Mouse (Mus musculus) hindbrain, embryonic 13.5 days (tissue): ENCODE measurements at regions not wholly inside any gene's neighbourhood (a gene's known extent, or its start where the extent isn't known, plus 50 kb on each side); places are given as distances from the start of the nearest gene placed in this dataset.

Experiments
- ATAC-seq: fragments of 200-750 bp; cut with Nextera tagmentation; 2 replicates; pipeline ENCODE4 v1.8.0; 2017; ENCODE audit warnings: moderate TSS enrichment; ENCODE audit not compliant: low FRiP score
- H3K27ac ChIP-seq: fragments of 300-500 bp; sonication (generic); 2 replicates; pipeline ENCODE4 v1.5.1; 2015; ENCODE audit warnings: inconsistent platforms, mild to moderate bottlenecking, moderate library complexity
- H3K27me3 ChIP-seq: fragments of 300-500 bp; sonication (generic); 2 replicates; pipeline ENCODE4 v1.6.1; 2015; ENCODE audit warnings: mild to moderate bottlenecking, inconsistent platforms
- H3K36me3 ChIP-seq: fragments of 300-500 bp; sonication (generic); 2 replicates; pipeline ENCODE4 v1.6.1; 2015; ENCODE audit warnings: mild to moderate bottlenecking, inconsistent platforms
- H3K4me1 ChIP-seq: fragments of 300-500 bp; sonication (generic); replicated peaks from 2 replicates; pipeline ENCODE4 v1.6.1; 2015; ENCODE audit warnings: inconsistent platforms
- H3K4me2 ChIP-seq: fragments of 300-500 bp; sonication (generic); 2 replicates; pipeline ENCODE4 v1.6.1; 2015; ENCODE audit warnings: inconsistent platforms, mild to moderate bottlenecking, moderate library complexity
- H3K4me3 ChIP-seq: fragments of 300-500 bp; sonication (generic); 2 replicates; pipeline ENCODE4 v1.5.1; 2015; ENCODE audit warnings: mild to moderate bottlenecking, inconsistent platforms
- H3K9ac ChIP-seq: fragments of 300-500 bp; sonication (generic); 2 replicates; pipeline ENCODE4 v1.6.1; 2015; ENCODE audit warnings: mild to moderate bottlenecking, inconsistent platforms
- H3K9me3 ChIP-seq: fragments of 300-500 bp; sonication (generic); 2 replicates; pipeline ENCODE4 v1.6.1; 2016; ENCODE audit warnings: inconsistent platforms
- WGBS: fragments of 180-500 bp; shearing (Covaris S2); methylation state at CpG from one replicate; pipeline ENCODE4 v1.1.7; 2015; 5-methylcytosine and 5-hydroxymethylcytosine counted together

DNA sequence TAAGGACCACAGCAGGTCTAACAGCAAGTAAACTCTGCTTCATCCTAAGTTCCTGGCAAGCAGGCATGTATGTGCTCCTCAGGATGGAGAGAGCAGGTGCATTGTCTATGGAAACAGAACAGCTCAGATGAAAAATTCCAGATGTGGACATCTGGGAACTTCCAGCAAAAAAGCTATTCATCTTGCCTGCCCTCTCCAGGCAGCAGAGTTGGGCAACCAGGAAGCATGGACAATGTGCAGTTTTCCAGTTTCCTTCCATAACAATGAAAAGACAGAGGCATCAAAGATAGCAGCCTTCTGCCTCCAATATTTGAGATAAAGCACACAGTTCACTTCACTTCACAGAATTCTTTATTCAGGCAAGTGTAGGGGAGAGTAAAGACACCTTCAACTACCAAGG is 236.7 kb downstream of the Fam49a start:
- H3K27me3 ChIP-seq, result no peaks in the 10 kb centered on the region
- no peaks in the 10 kb centered on the region for H3K4me1 ChIP-seq

DNA sequence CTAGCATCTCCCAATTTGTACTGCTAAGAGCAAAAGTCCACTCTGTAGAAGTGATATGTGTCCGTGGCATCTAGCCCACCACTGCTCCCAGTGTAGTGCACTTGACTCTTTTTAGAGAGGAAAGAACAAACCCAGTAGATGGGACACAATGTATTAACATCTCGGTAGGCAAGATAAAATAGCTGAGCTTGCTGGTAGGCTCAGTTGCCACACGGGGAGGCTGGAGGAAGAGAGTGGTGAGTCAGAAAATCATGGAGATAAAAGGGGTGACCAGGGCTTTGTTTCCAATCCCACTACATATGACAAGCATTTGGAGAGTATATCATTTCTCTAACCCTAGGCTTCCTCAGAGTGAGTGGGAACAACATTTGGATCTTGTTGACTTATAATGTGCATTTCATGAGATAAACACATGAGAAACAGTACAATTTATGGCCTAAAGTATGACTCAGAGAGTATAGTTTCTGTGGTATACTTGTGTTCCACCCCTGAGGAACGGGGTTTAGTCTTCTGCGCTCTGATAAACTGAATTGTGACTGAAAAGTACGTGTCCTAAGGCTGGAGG is 235.4 kb downstream of the Fam49a start:
- H3K27me3 ChIP-seq, result no peaks in the 10 kb centered on the region

More for the DNA sequence above, 236.7 kb downstream of the Fam49a start:
- Histone ChIP-seq H3K9ac (no peak overlapping the region), H3K36me3 (no peaks in the 10 kb centered on the region), H3K4me3 (no peak overlapping the region), H3K4me2 (no peak overlapping the region), H3K9me3 (no peaks in the 10 kb centered on the region), H3K27ac (no peak overlapping the region)
- ATAC-seq, result no peak

DNA sequence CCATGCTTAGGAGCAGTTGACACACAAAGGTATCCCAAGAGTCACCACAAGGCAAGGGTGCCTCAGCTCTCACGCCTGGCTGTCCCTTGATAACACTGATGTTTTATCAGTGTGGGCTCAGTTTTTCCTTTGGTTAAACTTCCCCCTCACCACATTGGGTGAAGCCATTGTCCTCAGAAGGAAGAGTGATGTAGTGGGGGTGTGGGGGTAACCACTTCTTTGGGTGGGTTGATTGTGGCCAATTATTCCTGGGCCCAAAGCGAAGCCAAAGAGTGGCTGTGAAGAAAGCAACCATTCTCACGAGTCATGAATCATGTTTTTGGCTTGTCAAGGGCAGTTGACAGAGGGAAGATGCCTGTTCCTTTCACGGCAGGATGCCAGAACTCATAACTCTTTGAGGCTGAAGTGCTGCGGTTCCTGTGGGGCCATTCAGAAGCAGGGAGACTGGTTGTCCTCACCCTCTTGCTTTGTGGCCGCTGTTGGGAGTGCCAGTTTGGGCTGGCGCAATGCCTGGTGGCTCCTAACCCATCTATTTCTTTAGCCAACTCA is 234.7 kb downstream of the Fam49a start:
- H3K27ac ChIP-seq, result no peak overlapping the region
- 71% methylated on average over 7 of the region's 7 CpGs for WGBS
- H3K27me3 ChIP-seq, result no peaks in the 10 kb centered on the region
- H3K36me3 ChIP-seq, result no peaks in the 10 kb centered on the region
- peak; percentile 59 for ATAC-seq
- H3K4me2 ChIP-seq, result no peak overlapping the region
- no peaks in the 10 kb centered on the region for H3K4me1 ChIP-seq
- H3K9me3 ChIP-seq, result no peaks in the 10 kb centered on the region
- H3K9ac ChIP-seq, result no peak overlapping the region
- H3K4me3 ChIP-seq, result no peak overlapping the region

More for the DNA sequence above, 235.4 kb downstream of the Fam49a start:
- Histone ChIP-seq H3K4me3 (no peak overlapping the region), H3K27ac (no peak overlapping the region), H3K4me2 (no peak overlapping the region), H3K4me1 (no peaks in the 10 kb centered on the region), H3K9ac (no peak overlapping the region), H3K9me3 (no peaks in the 10 kb centered on the region), H3K36me3 (no peaks in the 10 kb centered on the region)
- no peak for ATAC-seq
- 87% methylated on average over 6 of the region's 6 CpGs for WGBS

DNA sequence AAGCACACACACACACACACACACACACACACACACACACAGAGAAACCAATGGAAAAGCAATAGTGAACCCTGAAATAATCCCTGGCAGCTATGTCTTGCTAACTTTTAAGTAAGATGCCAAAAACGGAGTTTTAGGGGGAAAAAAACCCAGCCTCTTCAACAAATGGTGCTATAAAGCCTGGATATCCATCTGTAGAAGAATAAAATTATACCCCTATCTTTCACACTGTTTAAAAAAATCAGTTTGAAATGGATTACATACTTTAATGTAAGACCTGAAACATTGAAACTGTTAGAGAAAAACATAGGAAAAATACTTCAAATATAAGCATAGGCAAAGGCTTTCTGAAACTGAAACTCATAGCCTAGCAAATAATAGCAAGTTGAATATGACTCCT is 228.2 kb downstream of the Fam49a start:
- Histone ChIP-seq H3K36me3 (no peaks in the 10 kb centered on the region), H3K27ac (no peak overlapping the region), H3K4me1 (no peaks in the 10 kb centered on the region), H3K9me3 (no peaks in the 10 kb centered on the region), H3K27me3 (no peaks in the 10 kb centered on the region), H3K4me2 (no peak overlapping the region), H3K4me3 (no peak overlapping the region), H3K9ac (no peak overlapping the region)
- no peak for ATAC-seq
- 74% methylated on average over 1 of the region's 1 CpGs for WGBS

DNA sequence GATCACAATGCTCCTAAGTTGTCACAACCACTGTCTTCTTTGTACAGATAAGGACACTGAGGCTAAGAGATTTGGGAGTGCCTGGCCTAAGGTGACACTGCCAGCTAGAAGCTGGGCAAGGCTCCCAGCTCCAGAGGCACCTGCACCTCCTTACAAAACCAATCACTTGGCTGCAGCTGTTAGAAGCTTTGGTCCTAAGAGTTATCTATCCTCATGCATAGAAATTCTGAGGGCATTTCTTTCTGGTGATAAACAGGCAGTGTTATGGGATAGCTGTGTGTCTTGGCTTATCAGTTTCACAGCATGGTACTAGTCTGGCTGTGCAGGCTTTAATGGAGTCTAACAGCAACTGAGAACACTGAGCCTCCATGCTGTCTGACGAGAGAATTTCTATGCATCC is 226.2 kb downstream of the Fam49a start:
- no peak for ATAC-seq
- H3K9ac ChIP-seq, result no peak overlapping the region
- H3K4me3 ChIP-seq, result no peak overlapping the region
- no peak overlapping the region for H3K27ac ChIP-seq
- H3K4me2 ChIP-seq, result no peak overlapping the region
- H3K36me3 ChIP-seq, result no peaks in the 10 kb centered on the region
- no peaks in the 10 kb centered on the region for H3K9me3 ChIP-seq
- 74% methylated on average over 1 of the region's 1 CpGs for WGBS
- no peaks in the 10 kb centered on the region for H3K4me1 ChIP-seq
- no peaks in the 10 kb centered on the region for H3K27me3 ChIP-seq

DNA sequence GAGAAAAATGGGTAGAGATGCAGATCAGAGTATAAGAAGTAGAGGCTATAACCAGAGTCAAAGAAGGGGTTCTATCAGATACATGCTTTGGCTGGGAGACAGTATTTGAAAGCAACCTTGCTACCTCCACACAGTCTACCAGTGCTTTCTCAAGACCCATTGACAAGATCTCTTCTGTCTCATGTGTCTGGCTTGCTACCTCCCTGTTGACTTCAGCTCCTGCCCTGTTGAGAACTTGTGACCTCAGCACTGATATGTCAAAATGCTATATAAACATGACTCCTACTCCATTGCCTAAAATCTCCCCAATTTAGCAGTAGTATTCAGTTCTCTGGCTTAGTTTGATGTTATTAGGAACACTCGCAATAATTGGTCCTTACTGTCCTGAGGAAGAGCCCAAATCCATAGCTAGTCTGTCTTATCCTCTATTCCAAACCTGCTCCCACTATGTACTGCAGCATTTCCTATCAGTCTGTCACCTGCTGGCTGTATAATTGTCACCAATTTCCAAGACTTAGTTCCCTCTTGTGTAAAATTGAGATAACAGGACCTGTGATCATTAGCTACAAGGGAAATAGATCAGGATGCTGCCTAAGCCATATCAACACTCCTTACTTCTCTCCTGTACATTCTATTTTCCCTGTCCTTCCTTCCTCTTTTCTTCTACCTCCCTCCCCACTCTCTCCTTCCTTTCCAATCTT is 224.9 kb downstream of the Fam49a start:
- Histone ChIP-seq H3K27ac (no peak overlapping the region), H3K27me3 (no peaks in the 10 kb centered on the region), H3K4me2 (no peak overlapping the region), H3K4me1 (no peaks in the 10 kb centered on the region), H3K4me3 (no peak overlapping the region), H3K9ac (no peak overlapping the region), H3K9me3 (no peaks in the 10 kb centered on the region), H3K36me3 (no peaks in the 10 kb centered on the region)
- WGBS, result 100% methylated on average over 1 of the region's 1 CpGs
- no peak for ATAC-seq

DNA sequence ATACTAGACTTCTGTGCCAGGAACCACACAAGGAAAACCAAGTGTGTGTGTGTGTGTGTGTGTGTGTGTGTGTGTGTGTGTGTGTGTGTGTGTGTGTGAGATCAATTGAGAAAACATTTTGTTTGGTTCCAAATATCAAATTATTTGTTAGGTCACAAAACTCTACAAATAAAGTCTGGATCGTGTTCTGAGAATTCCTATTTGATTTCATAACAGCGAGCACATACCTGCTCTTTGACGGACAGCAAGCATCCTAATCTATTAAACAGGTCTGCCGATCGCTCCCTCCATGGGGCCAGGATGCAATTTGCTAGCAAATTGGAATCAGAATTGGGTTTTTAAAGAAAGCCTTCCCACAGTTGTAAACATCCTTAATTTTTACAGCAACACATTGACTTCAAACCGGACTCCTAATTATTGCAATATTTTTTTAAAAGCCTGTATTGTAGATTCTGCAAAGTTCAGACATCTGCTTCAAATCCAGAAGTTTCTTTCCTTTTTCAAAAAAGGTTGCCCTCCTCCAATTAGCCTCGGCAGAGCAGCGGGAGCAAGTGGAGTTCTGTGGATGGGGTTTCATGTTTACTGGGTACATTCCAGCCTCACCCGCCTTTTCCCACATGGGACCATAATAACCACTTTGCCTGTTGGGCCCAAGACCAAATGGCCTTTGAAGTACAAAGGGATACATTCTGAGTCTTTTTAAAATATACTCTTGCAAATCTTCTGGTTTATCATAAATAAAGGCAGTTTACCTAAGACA is 223.2 kb downstream of the Fam49a start:
- H3K4me1 ChIP-seq, result no peaks in the 10 kb centered on the region
- no peak overlapping the region for H3K4me3 ChIP-seq
- H3K27ac ChIP-seq, result no peak overlapping the region
- no peaks in the 10 kb centered on the region for H3K9me3 ChIP-seq
- no peaks in the 10 kb centered on the region for H3K27me3 ChIP-seq
- no peak overlapping the region for H3K9ac ChIP-seq
- ATAC-seq, result no peak
- no peak overlapping the region for H3K4me2 ChIP-seq
- H3K36me3 ChIP-seq, result no peaks in the 10 kb centered on the region
- WGBS, result 89% methylated on average over 9 of the region's 9 CpGs

DNA sequence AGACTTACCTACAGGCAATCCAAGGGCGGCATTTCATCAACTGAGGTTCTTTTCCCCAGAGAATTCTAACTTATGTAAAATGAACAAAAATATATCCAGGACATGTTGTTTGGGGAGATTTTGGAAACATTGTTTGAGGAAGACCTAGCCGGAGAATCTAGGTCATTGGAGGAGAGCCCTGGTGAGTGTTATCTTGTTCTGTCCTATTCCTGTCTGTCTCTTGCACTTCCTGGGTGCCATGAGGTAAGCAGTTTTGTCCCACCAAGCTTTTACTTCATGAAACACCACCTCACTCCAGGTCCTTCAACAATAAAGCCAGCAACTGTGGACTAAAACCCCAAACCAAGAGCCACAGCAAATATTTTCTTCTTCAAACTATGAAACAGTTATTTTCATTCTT is 218.5 kb downstream of the Fam49a start:
- H3K27ac ChIP-seq, result no peak overlapping the region
- H3K9ac ChIP-seq, result no peak overlapping the region
- ATAC-seq, result no peak
- H3K9me3 ChIP-seq, result no peaks in the 10 kb centered on the region
- no peak overlapping the region for H3K4me3 ChIP-seq
- H3K4me1 ChIP-seq, result no peaks in the 10 kb centered on the region
- no peaks in the 10 kb centered on the region for H3K27me3 ChIP-seq
- no peaks in the 10 kb centered on the region for H3K36me3 ChIP-seq
- 87% methylated on average over 2 of the region's 2 CpGs for WGBS
- no peak overlapping the region for H3K4me2 ChIP-seq

DNA sequence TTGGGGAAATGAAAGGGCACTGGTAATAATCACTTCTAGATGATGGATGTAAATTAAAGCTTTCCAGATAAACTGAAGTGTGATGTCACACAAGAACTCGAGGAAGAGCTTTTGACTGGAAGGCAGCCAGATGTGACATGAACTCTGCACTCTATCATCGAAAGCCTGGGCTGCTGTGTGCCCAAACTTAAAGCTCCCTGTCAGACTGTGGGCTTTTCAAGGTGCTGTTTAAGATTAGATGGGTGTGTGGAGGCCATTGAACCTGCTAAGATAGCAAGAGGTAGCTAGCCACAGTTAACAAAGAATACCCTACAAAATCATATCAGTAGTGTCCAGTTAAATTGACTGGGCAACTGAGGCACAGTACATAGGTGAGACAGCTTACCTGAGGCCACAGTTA is 190.1 kb downstream of the Fam49a start:
- ATAC-seq, result no peak
- H3K27me3 ChIP-seq, result no peaks in the 10 kb centered on the region
- 82% methylated on average over 2 of the region's 2 CpGs for WGBS
- no peak overlapping the region for H3K27ac ChIP-seq
- no peaks in the 10 kb centered on the region for H3K9me3 ChIP-seq
- H3K4me3 ChIP-seq, result no peak overlapping the region
- no peak overlapping the region for H3K4me2 ChIP-seq
- no peak overlapping the region for H3K9ac ChIP-seq
- no peaks in the 10 kb centered on the region for H3K36me3 ChIP-seq
- H3K4me1 ChIP-seq, result no peaks in the 10 kb centered on the region

DNA sequence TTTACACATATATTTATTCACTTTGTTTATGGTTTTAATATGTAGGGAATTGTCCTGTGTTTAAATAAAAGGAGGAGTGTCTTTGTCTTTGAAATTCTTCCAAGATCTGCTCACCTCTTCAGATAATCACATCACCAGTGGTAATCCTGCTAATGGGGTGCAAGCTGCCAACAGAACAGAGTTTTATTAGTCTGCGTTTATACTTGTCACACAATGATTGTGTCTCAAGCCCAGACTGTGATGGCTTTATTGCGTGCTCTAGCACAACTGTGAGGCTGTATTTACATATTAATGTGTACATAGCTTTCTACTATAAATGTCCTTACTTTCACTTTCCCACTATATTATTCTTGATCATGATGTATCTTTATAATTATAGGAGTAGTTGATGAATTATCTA is 184.8 kb downstream of the Fam49a start:
- no peak overlapping the region for H3K4me3 ChIP-seq
- no peaks in the 10 kb centered on the region for H3K9me3 ChIP-seq
- no peaks in the 10 kb centered on the region for H3K36me3 ChIP-seq
- no peaks in the 10 kb centered on the region for H3K27me3 ChIP-seq
- no peak overlapping the region for H3K4me2 ChIP-seq
- WGBS, result 38% methylated on average over 2 of the region's 2 CpGs
- no peak for ATAC-seq
- H3K4me1 ChIP-seq, result no peaks in the 10 kb centered on the region
- H3K9ac ChIP-seq, result no peak overlapping the region
- H3K27ac ChIP-seq, result no peak overlapping the region

DNA sequence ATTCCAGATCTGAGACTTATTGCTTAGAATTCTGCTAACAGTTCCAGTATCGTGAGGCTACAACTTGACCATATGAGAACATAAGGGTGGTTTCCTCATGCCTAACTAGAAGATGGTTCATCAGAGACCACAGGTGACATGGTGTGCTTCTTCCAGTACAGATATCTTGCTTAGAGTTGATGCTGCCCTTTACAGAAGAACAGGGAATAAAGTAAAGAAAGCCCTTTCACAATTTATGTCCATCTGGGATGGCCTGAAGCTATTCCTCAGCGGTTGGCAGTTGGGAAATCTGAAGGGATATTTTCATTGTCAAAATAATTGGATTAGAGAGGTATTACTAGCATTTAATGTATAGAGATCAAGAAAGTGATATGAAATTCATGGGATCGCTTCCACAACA is 184.3 kb downstream of the Fam49a start:
- 80% methylated on average over 3 of the region's 3 CpGs for WGBS
- Histone ChIP-seq H3K4me1 (no peaks in the 10 kb centered on the region), H3K9ac (no peak overlapping the region), H3K4me3 (no peak overlapping the region), H3K36me3 (no peaks in the 10 kb centered on the region), H3K27ac (no peak overlapping the region), H3K27me3 (no peaks in the 10 kb centered on the region), H3K9me3 (no peaks in the 10 kb centered on the region), H3K4me2 (no peak overlapping the region)
- no peak for ATAC-seq

DNA sequence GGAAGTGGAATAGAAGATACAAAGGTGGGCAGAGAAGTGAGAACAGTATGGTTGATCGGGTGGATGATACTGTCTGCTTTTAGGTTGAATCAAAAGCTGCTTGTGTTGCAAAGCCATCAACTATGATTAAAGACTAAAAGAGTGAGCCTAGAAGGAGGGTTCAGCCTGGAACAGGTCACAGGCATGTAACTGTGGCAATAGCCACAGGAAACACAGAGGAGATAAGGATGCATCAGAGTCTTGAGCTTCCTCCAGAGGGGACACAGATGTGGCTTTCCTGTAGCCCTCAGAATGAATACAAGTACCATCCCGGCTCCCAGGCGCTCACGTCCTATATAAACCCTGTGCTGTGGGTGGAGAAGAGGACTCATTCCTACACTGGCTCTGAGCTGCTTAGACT is 180.9 kb downstream of the Fam49a start:
- Histone ChIP-seq H3K27me3 (no peaks in the 10 kb centered on the region), H3K4me3 (no peak overlapping the region), H3K4me2 (no peak overlapping the region), H3K9me3 (no peaks in the 10 kb centered on the region), H3K4me1 (no peaks in the 10 kb centered on the region), H3K36me3 (no peaks in the 10 kb centered on the region), H3K27ac (no peak overlapping the region), H3K9ac (no peak overlapping the region)
- WGBS, result 95% methylated on average over 4 of the region's 4 CpGs
- no peak for ATAC-seq

DNA sequence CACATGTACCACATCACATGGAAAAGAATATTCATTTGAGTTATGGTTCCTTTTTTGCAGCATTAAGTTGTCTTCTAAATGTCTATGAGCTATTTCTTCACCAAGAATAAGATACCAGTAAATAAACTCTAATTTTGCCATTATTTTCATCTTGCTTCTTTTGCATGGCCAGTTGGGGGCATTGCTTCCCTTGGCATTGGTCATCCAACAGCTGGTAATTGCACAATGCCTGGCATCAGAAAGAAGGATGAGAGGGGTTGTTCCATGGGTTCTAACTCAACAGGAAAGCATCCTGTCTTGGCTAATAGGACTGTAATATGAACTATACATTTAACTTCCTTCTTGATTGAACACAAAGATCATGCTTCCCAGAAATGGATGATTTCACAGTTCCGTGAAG is 174.4 kb downstream of the Fam49a start:
- 98% methylated on average over 1 of the region's 1 CpGs for WGBS
- H3K9ac ChIP-seq, result no peak overlapping the region
- no peak overlapping the region for H3K4me3 ChIP-seq
- no peak overlapping the region for H3K27ac ChIP-seq
- no peaks in the 10 kb centered on the region for H3K27me3 ChIP-seq
- no peaks in the 10 kb centered on the region for H3K36me3 ChIP-seq
- no peaks in the 10 kb centered on the region for H3K4me1 ChIP-seq
- no peak for ATAC-seq
- H3K9me3 ChIP-seq, result no peaks in the 10 kb centered on the region
- H3K4me2 ChIP-seq, result no peak overlapping the region
